Mouse (Mus musculus): ENCODE results near the gene Crispld2.

DNA sequence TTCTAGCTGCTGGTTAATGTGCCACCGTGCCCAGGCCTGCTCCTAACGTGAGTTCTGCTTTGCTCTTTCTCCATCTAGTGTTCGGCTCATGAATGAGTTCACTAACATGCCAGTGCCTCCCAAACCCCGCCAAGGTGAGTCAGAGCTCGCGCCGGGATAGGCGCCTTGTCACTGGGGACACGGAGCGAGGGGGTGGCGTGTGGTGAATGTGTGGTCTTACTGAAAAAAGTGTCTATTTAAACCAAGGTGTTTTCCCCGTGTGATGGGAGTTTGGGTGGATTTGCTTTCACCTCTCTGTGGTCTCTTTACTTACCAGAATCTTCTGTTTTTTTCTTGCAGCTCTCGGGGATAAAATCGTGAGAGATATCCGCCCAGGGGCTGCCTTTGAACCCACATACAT is 43.9 kb upstream of the Crispld2 start:
- no peak for TF ChIP-seq CTCF (IDR thresholded peaks at IDR 0.05; ENCODE audit: low read depth, low read length)
- no peak for TF ChIP-seq GATA1 (IDR thresholded peaks at IDR 0.05; ENCODE audit: borderline replicate concordance, low read length)
